In the genomic region with DNA sequence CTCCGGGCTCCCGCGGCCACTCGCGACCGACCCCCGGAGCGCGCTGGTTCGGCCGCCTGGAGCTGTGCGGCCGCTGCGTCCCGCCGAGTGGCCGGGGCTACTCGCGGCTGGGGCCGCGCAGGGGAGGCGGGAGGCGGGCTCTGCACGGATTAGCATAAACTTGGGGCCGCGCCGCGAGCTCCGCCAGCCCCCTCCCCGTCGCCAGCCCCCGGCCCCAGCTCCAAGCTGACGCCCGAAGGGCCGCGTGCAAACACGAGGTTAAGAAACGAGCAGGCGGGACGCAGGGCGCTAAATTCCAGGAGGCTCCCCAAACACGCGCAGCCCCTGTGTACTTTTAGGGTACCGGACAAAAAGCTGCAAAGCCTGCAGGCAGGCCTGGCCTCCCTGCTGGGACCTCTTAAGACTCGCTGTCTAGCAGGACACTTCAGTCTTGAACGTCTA, we compare ENCODE assay signal across 8 mouse cellular contexts. TPM values are rescaled to one million over a fixed set of nuclear protein-coding genes. Genes with fewer than 3 reads are reported as not detected.
DNase-seq lines count a peak whose midpoint lies in the region; ATAC-seq and TF ChIP-seq lines count a peak whose summit lies in the region.

Emilin3 (minus strand) TSS at position 98 of the 441 bp plus-strand sequence.

- 2% methylated on average over 45 of the region's 46 CpGs for WGBS in lung, embryonic 14.5 days
- WGBS in forebrain, postnatal 0 days, result 1% methylated on average over 30 of the region's 46 CpGs
- under 1% methylated on average over 45 of the region's 46 CpGs for WGBS in limb, embryonic 15.5 days
- under 1% methylated on average over 46 of the region's 46 CpGs for WGBS in stomach, embryonic 14.5 days

- 0 out of 2 replicates have a peak, but pooled peaks cover 4% of the 10 kb centered on the region for H3K4me1 ChIP-seq in lung, embryonic 14.5 days (ENCODE audit: insufficient read depth)
- H3K4me1 ChIP-seq in forebrain, postnatal 0 days (ENCODE audit: insufficient read depth), result peaks cover 4% of the 10 kb centered on the region; the same call in 1 of the 2 replicates
- H3K4me1 ChIP-seq in limb, embryonic 15.5 days, result peaks cover 55% of the 10 kb centered on the region
- peaks cover 16% of the 10 kb centered on the region for H3K4me1 ChIP-seq in stomach, embryonic 14.5 days (ENCODE audit: control insufficient read depth, insufficient read depth, low read length)

- ATAC-seq in lung, embryonic 14.5 days (ENCODE audit: insufficient read depth), result peak; percentile 81
- ATAC-seq in forebrain, postnatal 0 days, result peak; percentile 32
- ATAC-seq in limb, embryonic 15.5 days (ENCODE audit: insufficient number of reproducible peaks, low FRiP score, low TSS enrichment, low read depth), result peak; percentile 76
- peak; percentile 76 for ATAC-seq in stomach, embryonic 14.5 days (ENCODE audit: insufficient number of reproducible peaks, insufficient read depth, low FRiP score, low read depth)
- ATAC-seq in megakaryocyte progenitor cell, adult 5-6 weeks (replicated peaks; ENCODE audit: poor library complexity), result no peak

- peak within 1 kb of the TSS; percentile 62 for H3K4me3 ChIP-seq in lung, embryonic 14.5 days (ENCODE audit: low read depth, low read length)
- peak within 1 kb of the TSS; percentile 40 for H3K4me3 ChIP-seq in forebrain, postnatal 0 days (ENCODE audit: low read depth, low read length)
- peak within 1 kb of the TSS; percentile 60 for H3K4me3 ChIP-seq in limb, embryonic 15.5 days
- H3K4me3 ChIP-seq in stomach, embryonic 14.5 days (ENCODE audit: low read depth, low read length), result peak within 1 kb of the TSS; percentile 57

- no peaks in the 10 kb centered on the region for H3K36me3 ChIP-seq in lung, embryonic 14.5 days (ENCODE audit: insufficient read depth)
- H3K36me3 ChIP-seq in forebrain, postnatal 0 days (ENCODE audit: insufficient read depth), result no peaks in the 10 kb centered on the region
- peaks cover 16% of the 10 kb centered on the region for H3K36me3 ChIP-seq in limb, embryonic 15.5 days
- peaks cover 9% of the 10 kb centered on the region for H3K36me3 ChIP-seq in stomach, embryonic 14.5 days (ENCODE audit: control insufficient read depth, insufficient read depth, low read length)

- H3K9me3 ChIP-seq in lung, embryonic 14.5 days (ENCODE audit: low read depth, low read length), result no peaks in the 10 kb centered on the region
- H3K9me3 ChIP-seq in forebrain, postnatal 0 days (ENCODE audit: low read length), result no peaks in the 10 kb centered on the region
- H3K9me3 ChIP-seq in limb, embryonic 15.5 days, result no peaks in the 10 kb centered on the region
- no peaks in the 10 kb centered on the region for H3K9me3 ChIP-seq in stomach, embryonic 14.5 days (ENCODE audit: control insufficient read depth, low read depth, low read length)

- no peak for TF ChIP-seq CTCF in lung, embryonic 14.5 days (IDR thresholded peaks at IDR 0.05; ENCODE audit: low read depth)
- TF ChIP-seq CTCF in forebrain, postnatal 0 days (IDR thresholded peaks at IDR 0.05; ENCODE audit: low read depth), result no peak

- H3K27me3 ChIP-seq in lung, embryonic 14.5 days (ENCODE audit: insufficient read depth, low read length), result peaks cover 23% of the 10 kb centered on the region
- H3K27me3 ChIP-seq in forebrain, postnatal 0 days (ENCODE audit: insufficient read depth, low read length), result peaks cover 31% of the 10 kb centered on the region
- H3K27me3 ChIP-seq in limb, embryonic 15.5 days, result peaks cover 15% of the 10 kb centered on the region; the same call in 1 of the 2 replicates
- peaks cover 5% of the 10 kb centered on the region; the same call in 1 of the 2 replicates for H3K27me3 ChIP-seq in stomach, embryonic 14.5 days (ENCODE audit: control insufficient read depth, insufficient read depth, low read length)

- no peak within 1 kb of the TSS; the same call in 1 of the 2 replicates for H3K27ac ChIP-seq in lung, embryonic 14.5 days (ENCODE audit: low read depth)
- no peak within 1 kb of the TSS for H3K27ac ChIP-seq in forebrain, postnatal 0 days (ENCODE audit: low read depth, low read length)
- peak within 1 kb of the TSS; percentile 93 for H3K27ac ChIP-seq in limb, embryonic 15.5 days
- peak within 1 kb of the TSS; percentile 55 for H3K27ac ChIP-seq in stomach, embryonic 14.5 days (ENCODE audit: low read length)

- peak within 1 kb of the TSS; percentile 94 for H3K4me2 ChIP-seq in lung, embryonic 14.5 days
- H3K4me2 ChIP-seq in forebrain, postnatal 0 days (ENCODE audit: low read depth), result peak within 1 kb of the TSS; percentile 67
- H3K4me2 ChIP-seq in limb, embryonic 15.5 days, result peak within 1 kb of the TSS; percentile 93
- peak within 1 kb of the TSS; percentile 94 for H3K4me2 ChIP-seq in stomach, embryonic 14.5 days (replicated peaks; ENCODE audit: low read depth, low read length)

- H3K9ac ChIP-seq in lung, embryonic 14.5 days, result peak within 1 kb of the TSS; percentile 63
- peak within 1 kb of the TSS; percentile 35 for H3K9ac ChIP-seq in forebrain, postnatal 0 days
- peak within 1 kb of the TSS; percentile 76 for H3K9ac ChIP-seq in limb, embryonic 15.5 days
- H3K9ac ChIP-seq in stomach, embryonic 14.5 days (replicated peaks; ENCODE audit: low read depth, low read length), result peak within 1 kb of the TSS; percentile 74

- DNase-seq in lung, embryonic 14.5 days, result peak; percentile 77
- no peak for DNase-seq in lung, postnatal 10 days
- peak; percentile 21 for DNase-seq in forebrain, postnatal 0 days
- DNase-seq in adrenal gland, adult 18-20 months (ENCODE audit: low spot score in 2 of 2), result no peak
- no peak for DNase-seq in urinary bladder, postnatal 10 days (ENCODE audit: low spot score)

RNA-seq across cellular contexts. Expression of gene Emilin3, which starts in this region (rescaled TPM):
- 10.6 and 14.0 TPM in 2 replicates for polyA plus RNA-seq in lung, embryonic 14.5 days (2014; fragmentation: Nextera tagmentation; extraction: Ambion mirVana)
- 0.46 and 1.5 TPM in 2 replicates for total RNA-seq in forebrain, postnatal 0 days (2014; rRNA removed)
- polyA plus RNA-seq in forebrain, postnatal 0 days (2015; fragmentation: Nextera tagmentation; extraction: Ambion mirVana), result 0.23 and 0.42 TPM in 2 replicates
- polyA plus RNA-seq in limb, embryonic 15.5 days (2015; fragmentation: Nextera tagmentation; extraction: Ambion mirVana), result 47.6 and 54.6 TPM in 2 replicates
- 23.2 and 25.8 TPM in 2 replicates for polyA plus RNA-seq in stomach, embryonic 14.5 days (2014; fragmentation: Nextera tagmentation; extraction: Ambion mirVana)
- not detected for total RNA-seq in adrenal gland, adult 18-20 months (2021)
- total RNA-seq in megakaryocyte progenitor cell, adult 5-6 weeks (2015), result not detected in 2 replicates
- not detected in 2 replicates for total RNA-seq in megakaryocyte progenitor cell, adult 5-6 weeks (2017)

Comparison
In these comparisons a context has a peak if more than half of its experiments do, and no peak if none do; other contexts are left out.
1. DNase-seq: peak in lung, embryonic 14.5 days (single experiment) and forebrain, postnatal 0 days (single experiment); none in lung, postnatal 10 days (single experiment), adrenal gland, adult 18-20 months (0 of 2) and urinary bladder, postnatal 10 days (single experiment).
2. H3K27ac ChIP-seq: peak in limb, embryonic 15.5 days (single experiment) and stomach, embryonic 14.5 days (single experiment); none in lung, embryonic 14.5 days (single experiment) and forebrain, postnatal 0 days (single experiment).
3. Peak in every context shown above with its lines, with median percentiles within 50 percentile points of each other: H3K4me2 ChIP-seq, H3K4me3 ChIP-seq and H3K9ac ChIP-seq.